Mouse (Mus musculus) liver, adult (tissue): Measurements from ENCODE around the gene Olfr504.
"Not testable (repeated sequence)": the region's sequence is repeated elsewhere in the genome, so short reads cannot be mapped to it uniquely, and the experiment has no call there.

Source experiments
- GATA4 ChIP-seq: IDR thresholded peaks from 2 replicates; pipeline ENCODE4 v1.6.1; 2014; ENCODE audit warnings: mild to moderate bottlenecking, low read length; ENCODE audit not compliant: insufficient replicate concordance

The Olfr504 gene

GRCm38 (mm10) chr7:108565693-108566092, at the start of gene Olfr504:
Olfr504 (minus strand) TSS chr7:108565793.
- no peak for TF ChIP-seq GATA4

GRCm38 (mm10) chr7:108614110-108614509, 48.5 kb upstream of the Olfr504 start:
- TF ChIP-seq GATA4 = no peak

- TF ChIP-seq GATA4 = no peak
Measured at GRCm38 (mm10) chr7:108610487-108610886, 44.9 kb upstream of the Olfr504 start, which contains the start of gene Olfr506. Olfr506 (plus strand) TSS chr7:108610787.

GRCm38 (mm10) chr7:108589797-108590196, 24.2 kb upstream of the Olfr504 start:
- no peak for TF ChIP-seq GATA4

- TF ChIP-seq GATA4 = not testable (repeated sequence)
Measured at GRCm38 (mm10) chr7:108544227-108544626, 21.4 kb downstream of the Olfr504 start, which contains the start of gene Olfr503. Olfr503 (plus strand) TSS chr7:108544527.

GRCm38 (mm10) chr7:108542416-108542815, 23.2 kb downstream of the Olfr504 start:
- no peak for TF ChIP-seq GATA4

- no peak for TF ChIP-seq GATA4
Measured at GRCm38 (mm10) chr7:108524965-108525364, 40.6 kb downstream of the Olfr504 start, which contains the start of gene Olfr502. Olfr502 (minus strand) TSS chr7:108525065.
